Mouse (Mus musculus) T-helper 17 cell (primary cell): ENCODE results near the gene Sox15.

ENCODE experiments used
- in situ Hi-C, 2 experiments: fragments of 300-600 bp; cut with MboI, MseI; formaldehyde crosslinking; loops; 1 replicate in 1 of 2; 2 replicates in 1 of 2; pipeline ENCODE4 v1.15.1; 2025; ENCODE audit warnings: high pct_unique_total_duplicates in 2 of 2

Sox15 gene

GRCm38 (mm10) chr11:69672211-69672706 is 17.1 kb downstream of the Sox15 start, which contains the start of gene Eif4a1:
Eif4a1 (minus strand) TSS chr11:69672423.
- in situ Hi-C loops = loop anchor here in 1 of 2 experiments (5.0 kb wide), 1 partner anchor 570 kb away; no protein-coding TSS in a partner anchor

- in situ Hi-C loops = no loop called here
Measured at GRCm38 (mm10) chr11:69679144-69679543, 24.0 kb downstream of the Sox15 start.

DNA sequence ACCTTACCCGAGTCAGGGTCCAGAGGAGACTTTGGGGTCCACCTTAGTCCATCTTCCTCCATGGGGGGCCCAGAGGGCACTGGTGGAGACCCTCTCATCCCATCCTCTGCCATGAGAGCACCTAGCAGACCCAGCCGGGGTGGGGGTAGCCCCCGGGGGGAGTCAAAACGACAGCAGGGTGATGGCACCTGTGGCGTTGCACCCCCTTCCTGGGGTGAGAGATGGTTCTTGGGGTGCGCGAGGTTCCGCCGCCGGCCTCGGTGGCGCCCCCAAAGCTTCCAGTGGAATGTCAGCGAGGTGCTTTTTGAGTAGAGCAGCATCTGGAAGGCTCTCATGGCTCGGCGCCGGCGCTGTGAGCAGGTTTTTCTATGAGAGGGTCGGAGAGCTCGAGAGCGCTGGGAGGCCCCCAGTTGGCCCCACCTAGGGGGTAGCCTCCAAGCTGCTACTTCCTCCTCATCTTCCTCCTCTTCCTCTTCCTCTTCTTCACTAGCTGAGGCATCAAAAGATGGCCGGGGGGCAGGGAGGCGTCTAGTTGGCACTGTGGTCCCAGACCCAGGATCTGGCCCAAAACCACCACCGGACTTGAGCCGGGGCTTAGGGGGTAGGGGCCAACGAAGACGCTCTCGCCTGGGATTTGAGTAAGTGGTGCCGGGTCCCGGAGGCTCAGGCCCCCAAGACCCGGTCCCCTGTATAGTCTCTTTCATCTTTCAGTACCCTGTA is 25.2 kb downstream of the Sox15 start:
- in situ Hi-C loops = no loop called here

DNA sequence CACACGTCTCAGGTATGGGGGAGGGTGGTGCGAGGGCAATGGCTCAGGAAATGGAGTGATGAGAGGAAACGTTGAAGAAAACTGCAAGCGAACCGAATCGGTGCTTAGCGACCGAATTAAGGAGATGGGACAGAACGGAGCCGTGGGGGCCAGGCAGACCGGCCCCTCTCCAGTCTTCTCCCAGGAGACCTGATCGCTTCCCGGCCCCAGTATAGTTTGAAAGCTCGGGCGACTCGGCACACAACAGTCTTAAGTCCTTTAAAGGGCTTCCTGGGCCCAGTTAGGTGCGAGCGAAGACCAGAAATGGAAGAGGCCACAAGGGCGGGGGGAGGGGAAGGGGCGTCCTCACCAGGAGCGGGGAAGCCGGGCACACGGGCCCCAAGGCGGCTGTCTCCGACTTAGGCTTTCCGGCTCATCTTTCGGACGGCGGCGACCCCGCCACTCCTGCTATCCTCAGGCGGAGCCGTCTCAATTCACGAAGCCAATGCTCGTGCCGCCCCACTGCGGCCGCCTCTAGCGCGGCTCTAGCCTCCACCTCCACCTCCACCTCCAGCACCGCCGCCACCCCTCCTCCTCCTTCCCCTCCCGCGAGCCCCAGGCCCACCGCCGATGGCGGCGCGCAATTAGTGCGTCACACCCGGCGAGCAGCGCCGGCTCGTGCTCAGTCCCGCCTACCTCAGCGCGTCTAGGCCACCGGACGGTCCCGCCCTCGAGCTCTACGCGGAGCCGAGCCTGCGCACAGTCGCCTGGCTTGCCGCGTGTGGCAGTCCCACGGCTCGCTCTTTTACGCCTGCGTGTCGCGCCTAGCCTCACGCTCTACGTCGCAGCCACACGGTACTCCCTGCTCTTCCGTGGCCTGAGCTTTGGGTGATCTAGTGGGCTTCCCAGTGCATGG is 26.4 kb downstream of the Sox15 start, which contains the start of gene Senp3:
Gene Senp3, minus strand, starts transcription at position 771 of the 895 bp plus-strand sequence.
- in situ Hi-C loops = no loop called here

- in situ Hi-C loops = no loop called here
Measured at GRCm38 (mm10) chr11:69682209-69682839, 27.2 kb downstream of the Sox15 start.

DNA sequence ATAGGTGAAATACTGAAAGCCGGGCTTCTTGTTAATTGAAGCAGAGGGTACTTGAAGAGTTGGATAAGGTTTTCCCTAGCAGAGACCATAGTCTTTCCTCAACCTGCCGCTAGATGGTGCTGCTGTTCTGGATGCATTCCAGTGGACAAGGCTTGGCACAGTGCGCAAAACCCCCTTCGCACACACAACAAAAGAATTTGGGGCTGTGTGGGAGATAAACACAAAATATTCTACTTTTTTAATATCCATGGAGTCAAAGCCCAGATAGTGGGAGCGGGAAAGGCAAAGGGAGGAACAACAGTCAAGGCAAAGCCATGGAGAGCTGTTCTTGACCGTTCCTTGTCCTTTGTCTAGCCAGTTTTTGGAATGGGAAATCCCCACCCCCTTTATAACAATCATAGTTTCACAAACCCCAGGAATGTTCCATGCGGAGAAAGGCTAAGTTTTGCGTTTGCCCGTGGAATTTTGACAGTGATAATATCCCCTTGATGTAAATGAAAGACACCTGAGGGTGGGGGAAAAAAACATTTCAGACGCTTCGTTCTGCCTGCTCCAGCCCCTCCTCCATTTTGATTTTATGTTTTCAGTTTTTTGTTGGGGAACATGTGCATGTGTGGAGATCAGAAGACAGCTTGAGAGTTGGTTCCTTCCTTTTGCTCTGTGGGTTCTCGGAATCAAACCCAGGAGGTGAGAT is 27.9 kb downstream of the Sox15 start:
- in situ Hi-C loops = no loop called here

- in situ Hi-C loops = no loop called here
Measured at GRCm38 (mm10) chr11:69683576-69683975, 28.5 kb downstream of the Sox15 start.

DNA sequence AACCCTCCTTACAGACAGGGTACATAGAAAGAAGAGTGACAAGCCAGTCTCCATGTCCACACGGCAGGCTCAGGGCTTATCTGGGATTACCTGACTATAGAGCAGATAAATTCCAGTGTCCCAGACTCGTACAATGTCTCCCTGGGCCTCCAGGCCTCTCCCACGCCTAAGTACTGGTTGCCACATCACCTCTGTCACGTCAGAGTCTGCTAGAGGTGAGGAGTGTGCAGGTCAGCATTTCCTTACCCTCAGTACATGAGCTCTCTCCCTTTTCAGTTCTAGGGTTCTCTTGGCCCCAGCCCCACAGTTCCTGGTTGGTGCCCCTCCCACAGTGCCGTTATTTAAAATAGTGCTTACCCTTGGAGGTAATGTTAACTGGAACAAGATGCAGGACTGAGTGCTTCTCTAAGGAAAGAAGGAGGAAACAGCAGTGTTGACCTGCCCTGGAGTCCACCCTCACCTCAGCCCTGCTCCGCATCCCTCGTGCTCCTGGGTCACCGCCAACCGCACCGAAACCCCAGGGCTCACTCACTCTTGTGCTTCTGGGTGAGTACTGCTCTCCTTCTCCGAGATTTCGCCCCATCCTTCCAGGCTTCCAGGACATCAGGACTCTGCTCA is 29.1 kb downstream of the Sox15 start:
- in situ Hi-C loops = no loop called here

- in situ Hi-C loops = loop anchor here in 1 of 2 experiments (5.0 kb wide), 1 partner anchor 192 kb away; the partner anchor contains the start of gene Tmem95
Measured at GRCm38 (mm10) chr11:69684936-69685335, 29.8 kb downstream of the Sox15 start.

- in situ Hi-C loops = loop anchor here in 1 of 2 experiments (5.0 kb wide), 1 partner anchor 192 kb away; the partner anchor contains the start of gene Tmem95
Measured at GRCm38 (mm10) chr11:69685526-69686148, 30.5 kb downstream of the Sox15 start, which contains the start of gene Tnfsf13. Tnfsf13 (minus strand) TSS chr11:69685784.

GRCm38 (mm10) chr11:69686377-69686776 is 31.3 kb downstream of the Sox15 start:
- in situ Hi-C loops = loop anchor here in 1 of 2 experiments (5.0 kb wide), 1 partner anchor 191 kb away; the partner anchor contains the start of gene Tmem95

DNA sequence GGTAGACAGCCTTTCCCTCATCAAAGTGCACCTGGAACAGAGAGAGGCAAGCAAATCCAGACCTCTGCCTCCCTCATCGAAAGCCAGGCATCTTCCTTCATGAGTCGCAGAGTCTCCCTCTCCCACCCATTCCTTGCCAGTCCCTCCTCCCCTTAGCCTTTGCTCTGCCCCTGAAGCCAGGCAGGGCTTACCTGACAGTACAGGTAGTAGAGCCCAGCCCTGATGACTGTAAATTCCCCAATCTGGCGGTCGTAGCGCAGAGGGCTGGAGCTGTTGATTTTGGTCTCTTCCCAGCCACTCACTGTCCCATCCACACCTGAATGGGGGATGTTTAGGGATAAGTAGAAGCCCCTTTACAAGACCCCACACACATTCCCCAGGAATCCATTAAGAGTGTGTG is 31.9 kb downstream of the Sox15 start:
- in situ Hi-C loops = loop anchor here in 1 of 2 experiments (5.0 kb wide), 1 partner anchor 190 kb away; the partner anchor contains the start of gene Tmem95

DNA sequence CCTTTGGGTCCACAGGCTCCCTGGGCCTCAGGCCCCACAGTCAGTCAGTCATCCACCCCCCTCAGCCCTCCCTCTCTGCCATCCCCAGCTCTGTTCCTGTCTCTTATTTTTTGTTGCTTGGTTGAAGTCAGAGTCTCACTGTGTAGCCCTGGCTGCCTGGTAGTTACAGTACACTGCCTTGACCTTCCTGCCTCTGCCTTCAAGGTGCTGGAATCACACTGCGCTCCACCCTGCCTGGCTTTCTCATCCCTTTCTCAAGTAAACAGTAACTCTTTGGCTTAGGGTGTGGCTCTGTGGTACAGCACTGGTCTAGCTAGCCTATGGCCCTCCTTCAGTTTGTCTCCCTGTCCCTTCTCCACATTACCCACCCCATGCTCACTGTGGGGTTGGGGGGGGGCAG is 34.8 kb downstream of the Sox15 start:
- in situ Hi-C loops = loop anchor here (5.0 kb wide), 2 partner anchors 52 to 187 kb away; partner anchors contain the start of gene Tmem95 (in 1 of the 2)

DNA sequence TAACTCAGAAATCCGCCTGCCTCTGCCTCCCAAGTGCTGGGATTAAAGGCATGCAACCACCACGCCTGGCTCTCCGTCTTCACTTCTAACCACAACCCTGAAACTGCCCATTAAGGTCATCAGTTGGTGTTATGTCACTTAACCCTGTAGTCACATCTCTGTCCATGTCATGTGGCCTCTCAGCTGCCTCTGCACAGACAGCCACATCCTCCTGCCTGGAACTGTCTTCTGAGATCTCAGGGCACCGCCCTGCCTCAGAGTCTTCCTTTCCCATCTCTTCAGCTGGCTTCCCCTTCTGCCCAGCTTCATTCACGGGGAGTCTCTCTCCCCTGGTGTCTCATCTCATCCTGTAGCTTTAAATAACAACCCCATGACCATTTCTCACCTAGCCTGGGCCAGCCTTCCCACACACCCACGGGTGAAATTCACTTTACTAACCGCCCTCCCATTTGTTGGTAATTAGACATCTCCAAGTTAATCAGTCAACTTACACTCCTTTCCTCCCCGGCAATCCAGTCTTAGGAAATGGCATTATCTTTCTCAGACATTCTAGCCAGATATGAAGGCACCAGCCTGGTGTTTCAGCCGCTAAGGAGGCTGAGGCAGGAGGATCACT is 37.2 kb downstream of the Sox15 start:
- in situ Hi-C loops = loop anchor here in 1 of 2 experiments (5.0 kb wide), 1 partner anchor 50 kb away; no protein-coding TSS in a partner anchor

DNA sequence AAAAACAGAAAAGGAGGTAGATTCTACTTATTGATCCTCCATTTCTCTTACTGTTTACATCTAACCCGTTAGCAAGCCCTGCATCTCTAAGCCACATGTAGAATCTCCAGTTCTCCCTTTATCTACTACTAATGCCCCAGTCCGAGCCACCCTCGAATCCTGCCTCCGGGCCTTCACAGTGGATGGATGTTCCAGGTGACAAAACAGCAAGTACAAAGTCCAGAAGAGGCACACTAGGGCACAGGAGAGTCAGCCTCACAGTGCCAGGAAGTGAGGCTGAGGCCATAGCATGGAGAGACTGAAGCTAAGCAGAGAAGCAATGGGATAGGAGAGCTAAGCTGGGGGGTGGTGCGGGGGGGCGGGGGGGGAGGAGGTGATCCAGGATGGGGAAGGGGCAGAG is 37.7 kb downstream of the Sox15 start:
- in situ Hi-C loops = loop anchor here in 1 of 2 experiments (5.0 kb wide), 1 partner anchor 49 kb away; no protein-coding TSS in a partner anchor

DNA sequence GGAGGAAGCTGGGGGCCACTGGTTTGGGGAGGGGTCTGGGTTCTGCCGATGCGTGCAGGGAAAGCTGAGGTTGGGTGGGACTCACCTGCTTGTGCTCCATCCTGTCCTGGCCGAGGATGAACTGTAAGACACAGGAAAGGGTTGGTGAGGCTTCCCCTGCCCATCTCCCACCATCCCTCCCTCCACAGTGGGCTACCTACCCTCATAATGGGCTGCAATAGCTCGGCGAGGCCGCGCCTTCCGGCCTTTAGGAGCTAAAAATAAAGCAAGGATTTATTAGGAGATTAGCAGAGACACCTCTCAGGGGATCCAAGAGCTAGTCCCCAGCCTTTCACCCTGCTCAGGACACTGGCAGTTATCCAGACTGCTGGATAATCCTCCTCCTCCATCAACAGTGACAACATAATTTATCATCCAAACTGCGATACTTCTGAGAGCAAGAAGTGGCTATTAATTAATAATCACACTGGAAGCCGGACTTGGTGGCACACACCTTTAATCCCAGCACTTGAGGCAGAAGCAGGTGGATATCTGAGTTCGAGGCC is 38.4 kb downstream of the Sox15 start:
- in situ Hi-C loops = loop anchor here in 1 of 2 experiments (5.0 kb wide), 1 partner anchor 49 kb away; no protein-coding TSS in a partner anchor

DNA sequence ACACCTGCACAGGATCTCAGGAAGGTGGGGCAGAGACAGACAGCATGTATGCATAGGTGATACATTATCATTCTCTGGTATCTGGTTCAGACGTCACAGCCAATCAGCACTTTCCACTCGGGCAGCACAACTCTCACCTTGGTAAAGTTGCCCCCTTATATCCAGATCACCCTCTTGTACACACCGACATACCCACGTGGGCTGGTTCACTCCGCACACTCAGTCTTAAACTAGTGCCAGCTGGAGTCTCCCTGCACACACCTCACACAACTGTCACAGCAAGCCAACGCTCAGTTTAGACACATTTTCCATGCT is 39.9 kb downstream of the Sox15 start:
- in situ Hi-C loops = no loop called here

DNA sequence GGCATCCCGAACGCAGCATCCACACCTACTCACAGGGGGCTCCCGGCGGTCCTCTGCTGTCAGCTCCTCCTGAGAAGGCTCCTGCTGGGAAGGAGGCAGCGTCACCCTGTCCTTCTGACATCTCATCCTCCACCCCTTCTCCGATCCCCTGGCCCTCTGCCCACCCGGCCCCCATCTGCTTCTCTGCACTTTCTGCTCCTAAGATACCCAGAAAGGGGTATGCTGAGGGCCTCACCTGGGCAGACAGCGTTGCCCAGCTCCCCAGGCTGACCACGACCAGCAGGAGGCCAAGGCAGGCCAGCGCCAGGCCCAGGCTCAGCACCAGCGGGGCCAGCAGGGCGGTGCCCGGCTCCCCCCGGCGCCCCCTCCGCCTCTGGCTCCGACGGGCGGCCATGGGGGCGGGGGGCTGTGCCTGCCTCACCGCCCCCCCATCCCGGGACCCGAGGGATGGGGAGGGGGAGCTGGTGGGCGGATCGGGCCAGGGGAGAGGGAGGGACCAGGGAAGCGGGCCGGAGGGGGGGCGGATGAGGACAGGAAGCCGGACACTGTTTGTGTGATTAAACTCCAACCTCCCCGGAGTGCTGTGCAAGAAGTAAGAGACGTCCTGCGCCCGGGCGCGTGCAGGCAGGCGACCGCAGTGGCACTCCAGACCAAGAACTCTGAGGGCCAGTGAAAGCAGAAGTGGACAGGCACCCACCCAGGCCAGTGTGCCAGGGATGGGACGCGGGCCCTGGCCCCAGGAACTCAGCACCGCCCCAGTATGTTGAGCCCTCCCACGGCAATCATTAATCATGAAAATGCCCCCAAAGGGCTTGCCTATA is 40.5 kb downstream of the Sox15 start, which contains the start of the genes Tnfsf12 and Tnfsfm13:
Gene Tnfsf12, minus strand, starts transcription at position 489 of the 821 bp plus-strand sequence.
Gene Tnfsfm13, minus strand, starts transcription at position 738 of the 821 bp plus-strand sequence.
- in situ Hi-C loops = no loop called here
